Mouse (Mus musculus): Measurements from ENCODE around the gene Hpse. TPM values are rescaled to one million over a fixed set of nuclear protein-coding genes. Genes with fewer than 3 reads are reported as not detected.

Hpse gene
- polyA plus RNA-seq, 1 experiment: 64.2 TPM

GRCm38 (mm10) chr5:100632540-100633129 is 86.9 kb downstream of the Hpse start:
- Histone ChIP-seq H3K4me1 (ENCODE audit: control insufficient read depth, insufficient read depth, low read length) (peaks cover 31% of the 10 kb centered on the region), H3K27ac (ENCODE audit: insufficient read depth, low read depth, low read length) (no peak overlapping the region), H3K4me3 (ENCODE audit: insufficient read depth, low read length) (no peak overlapping the region)
- TF ChIP-seq CTCF (IDR thresholded peaks at IDR 0.05; ENCODE audit: low read depth, low read length) (no peak), POLR2A (IDR thresholded peaks at IDR 0.05; ENCODE audit: borderline replicate concordance, low read depth, low read length) (no peak)

Other genes with a start within 250 kb of the Hpse start
- gene Lin54, start 219.1 kb downstream of the Hpse start, polyA plus RNA-seq (2012; ENCODE audit: insufficient read depth, insufficient read length, missing spikeins): 12.1 and 13.9 TPM in 2 replicates
- gene Cops4, start 201.4 kb downstream of the Hpse start, polyA plus RNA-seq (2012; ENCODE audit: insufficient read depth, insufficient read length, missing spikeins): 46.4 and 50.7 TPM in 2 replicates
- gene Plac8, start 147.5 kb downstream of the Hpse start, polyA plus RNA-seq (2012; ENCODE audit: insufficient read depth, insufficient read length, missing spikeins): 3.0 and 3.5 TPM in 2 replicates
- gene Coq2, start 44.6 kb downstream of the Hpse start, polyA plus RNA-seq (2012; ENCODE audit: insufficient read depth, insufficient read length, missing spikeins): 18.5 and 19.9 TPM in 2 replicates
- gene Helq, start 78.9 kb upstream of the Hpse start, polyA plus RNA-seq (2012; ENCODE audit: insufficient read depth, insufficient read length, missing spikeins): 2.5 and 8.2 TPM in 2 replicates
- 141 and 142 TPM in 2 replicates for gene Mrps18c, start 78.9 kb upstream of the Hpse start, polyA plus RNA-seq (2012; ENCODE audit: insufficient read depth, insufficient read length, missing spikeins)
- gene Abraxas1, start 101.2 kb upstream of the Hpse start, polyA plus RNA-seq (2012; ENCODE audit: insufficient read depth, insufficient read length, missing spikeins): 9.9 and 14.9 TPM in 2 replicates
- gene Gpat3, start 126.0 kb upstream of the Hpse start, polyA plus RNA-seq (2012; ENCODE audit: insufficient read depth, insufficient read length, missing spikeins): 0.37 and 0.67 TPM in 2 replicates

All from bone marrow macrophage, adult 2 months (primary cell).